Mouse (Mus musculus) G1E-ER4 (cell line): ENCODE results near the gene Apoc4. TPM values are rescaled to one million over a fixed set of nuclear protein-coding genes. Genes with fewer than 3 reads are reported as not detected.

Experiments
- GATA1 ChIP-seq: IDR thresholded peaks from one replicate; pipeline ENCODE4 v1.8.0; 2012; ENCODE audit warnings: low read length, inconsistent platforms
- polyA plus RNA-seq: library from polyadenylated mRNA; stranded (reverse); fragments of >175 nt; gene quantifications from 2 replicates; pipeline ENCODE4 v1.2.3, GENCODE M21; 2012

Gene Apoc4
- polyA plus RNA-seq, 1 experiment, result not detected

GRCm38 (mm10) chr7:19691434-19691833 lies 10.2 kb upstream of the Apoc4 start:
- TF ChIP-seq GATA1, result no peak

- TF ChIP-seq GATA1, result no peak
Observed at GRCm38 (mm10) chr7:19690845-19691244, 9.6 kb upstream of the Apoc4 start.

- no peak for TF ChIP-seq GATA1
Observed at GRCm38 (mm10) chr7:19688611-19689010, 7.3 kb upstream of the Apoc4 start.

- no peak for TF ChIP-seq GATA1
Observed at GRCm38 (mm10) chr7:19688101-19688500, 6.8 kb upstream of the Apoc4 start.

GRCm38 (mm10) chr7:19686521-19686920 lies 5.2 kb upstream of the Apoc4 start:
- no peak for TF ChIP-seq GATA1

GRCm38 (mm10) chr7:19685374-19685773 lies 4.1 kb upstream of the Apoc4 start:
- no peak for TF ChIP-seq GATA1

GRCm38 (mm10) chr7:19683771-19684201 lies 2.5 kb upstream of the Apoc4 start:
- no peak for TF ChIP-seq GATA1

- TF ChIP-seq GATA1, result no peak
Observed at GRCm38 (mm10) chr7:19682979-19683378, 1.7 kb upstream of the Apoc4 start.

- no peak for TF ChIP-seq GATA1
Observed at GRCm38 (mm10) chr7:19680702-19681101, 577 bp downstream of the Apoc4 start.

GRCm38 (mm10) chr7:19678901-19679300 lies 2.4 kb downstream of the Apoc4 start:
- no peak for TF ChIP-seq GATA1

GRCm38 (mm10) chr7:19677872-19678271 lies 3.4 kb downstream of the Apoc4 start, which contains the start of gene Apoc2:
Gene Apoc2, minus strand, starts transcription at chr7:19677941.
- no peak for TF ChIP-seq GATA1

- TF ChIP-seq GATA1, result no peak
Observed at GRCm38 (mm10) chr7:19676662-19677061, 4.6 kb downstream of the Apoc4 start.

GRCm38 (mm10) chr7:19675824-19676223 lies 5.5 kb downstream of the Apoc4 start:
- no peak for TF ChIP-seq GATA1

- no peak for TF ChIP-seq GATA1
Observed at GRCm38 (mm10) chr7:19673083-19673699, 8.1 kb downstream of the Apoc4 start.

- TF ChIP-seq GATA1, result no peak
Observed at GRCm38 (mm10) chr7:19671511-19671910, 9.8 kb downstream of the Apoc4 start.

GRCm38 (mm10) chr7:19668947-19669721 lies 12.1 kb downstream of the Apoc4 start:
- TF ChIP-seq GATA1, result no peak

GRCm38 (mm10) chr7:19667434-19667833 lies 13.8 kb downstream of the Apoc4 start:
- TF ChIP-seq GATA1, result no peak
